Mouse (Mus musculus): ENCODE results near the gene Hmg20a. TPM values are rescaled to one million over a fixed set of nuclear protein-coding genes. Genes with fewer than 3 reads are reported as not detected.

Gene Hmg20a
- total and polyA plus RNA-seq, 3 experiments = 8.5 to 14.5 (median 13.6) TPM

DNA sequence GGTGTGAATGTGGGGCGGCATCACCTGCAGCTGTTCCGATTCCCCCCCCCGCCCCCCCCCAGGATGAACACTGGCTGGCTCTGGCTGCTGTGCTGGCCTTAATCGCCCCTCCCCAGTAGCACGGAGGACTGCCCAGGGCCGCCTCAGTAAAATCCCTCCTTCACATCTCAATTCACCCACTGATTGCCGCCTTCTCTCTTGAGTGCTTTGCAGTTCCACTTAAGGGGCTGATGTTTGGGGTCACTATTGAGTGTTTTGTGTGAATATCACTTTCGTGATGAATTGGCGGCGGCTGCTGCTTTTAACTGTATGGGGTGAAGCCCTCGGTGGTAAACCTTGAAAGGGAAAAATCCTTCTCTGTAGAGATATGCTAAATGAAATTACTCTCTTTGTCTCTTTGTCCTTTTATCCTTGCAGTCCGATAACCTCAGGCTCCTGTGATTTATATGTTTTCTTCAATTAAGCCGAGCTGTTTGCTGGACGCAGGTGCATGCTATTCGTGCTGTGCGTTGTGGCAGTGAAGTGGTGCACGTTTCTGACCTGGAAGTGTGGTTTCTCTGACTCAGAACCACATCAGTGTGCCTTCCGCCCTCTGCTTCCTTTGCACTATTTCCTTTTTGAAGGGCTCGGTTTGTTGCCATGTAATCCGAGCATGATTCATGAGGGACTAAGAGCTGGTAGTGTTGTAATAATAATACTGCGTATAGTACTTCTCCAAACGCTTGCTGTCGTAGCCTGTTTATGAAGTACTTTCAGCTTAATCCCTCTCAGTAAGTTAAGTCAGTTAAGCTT is 46.6 kb downstream of the Hmg20a start:
- TF ChIP-seq CHD1 (IDR thresholded peaks at IDR 0.05; ENCODE audit: low read depth, low read length) (no peak), BHLHE40 (IDR thresholded peaks at IDR 0.05; ENCODE audit: low read depth, low read length) (peak; percentile 33; the same call in 1 of the 2 replicates), ZNF384 (IDR thresholded peaks at IDR 0.05; ENCODE audit: low read depth, low read length) (no peak)

DNA sequence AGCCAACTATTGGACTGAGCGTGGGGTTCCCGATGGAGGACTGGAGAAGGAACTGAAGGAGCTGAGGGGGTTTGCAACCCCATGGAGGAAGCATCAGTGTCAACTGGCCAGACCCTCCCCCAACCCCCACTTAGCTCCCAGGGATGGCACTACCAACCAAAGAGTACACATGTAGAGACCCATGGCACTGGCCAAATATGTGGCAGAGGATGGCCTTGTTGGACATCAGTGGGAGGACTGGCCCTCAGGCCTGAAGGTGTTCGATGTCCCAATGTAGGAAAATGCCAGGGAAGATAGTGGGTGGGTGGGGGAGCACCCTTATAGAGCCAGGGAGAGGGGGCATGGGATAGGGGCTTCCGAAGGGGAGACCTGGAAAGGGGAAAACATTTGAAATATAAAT is 47.8 kb downstream of the Hmg20a start:
- H3K4me2 ChIP-seq (ENCODE audit: insufficient read depth, low read depth, poor library complexity, severe bottlenecking) = no peak overlapping the region
- no peak for DNase-seq (ENCODE audit: extremely low read depth)
- peaks cover 6 to 29% of the 10 kb centered on the region in 2 experiments for H3K36me3 ChIP-seq (replicated peaks in 1 of 2; ENCODE audit: control insufficient read depth in 1 of 2, insufficient read depth in 1 of 2, low read length in 1 of 2)
- H3K79me2 ChIP-seq (replicated peaks; ENCODE audit: control insufficient read depth, extremely low read depth, insufficient read depth, poor library complexity, severe bottlenecking) = no peaks in the 10 kb centered on the region
- no peaks in the 10 kb centered on the region for H3K27me3 ChIP-seq (replicated peaks)
- no peak overlapping the region for H3K4me3 ChIP-seq (replicated peaks in 1 of 3; ENCODE audit: low read depth in 2 of 3, low read length in 2 of 3, poor library complexity in 1 of 3)
- H3K9me3 ChIP-seq (replicated peaks; ENCODE audit: low read length) = no peaks in the 10 kb centered on the region
- dilution Hi-C loops (cut with MboI; ENCODE audit: extremely low pct_ligation_motif_present, extremely low pct_unique_long_range_greater_than_20kb, low sequenced_read_pairs) = no loop called here
- in situ Hi-C loops (cut with MboI; ENCODE audit: low pct_ligation_motif_present, low pct_unique_long_range_greater_than_20kb, low sequenced_read_pairs) = no loop called here
- no peaks in the 10 kb centered on the region for H3K4me1 ChIP-seq (ENCODE audit: control insufficient read depth in 1 of 2, insufficient read depth in 2 of 2)
- no peak overlapping the region for H3K27ac ChIP-seq (ENCODE audit: insufficient read depth, low read depth)
- H3K9ac ChIP-seq (ENCODE audit: insufficient read depth, low read depth) = no peak overlapping the region
- TF ChIP-seq NELFE (IDR thresholded peaks at IDR 0.05; ENCODE audit: low read depth, low read length) (no peak), KAT2A (IDR thresholded peaks at IDR 0.05; ENCODE audit: insufficient replicate concordance, low read length) (no peak), USF1 (IDR thresholded peaks at IDR 0.05; ENCODE audit: low read depth, low read length) (no peak), TCF12 (IDR thresholded peaks at IDR 0.05; ENCODE audit: low read depth, low read length) (no peak), ZMIZ1 (IDR thresholded peaks at IDR 0.05; ENCODE audit: low read depth, low read length) (no peak), SMC3 (IDR thresholded peaks at IDR 0.05; ENCODE audit: low read depth, low read length) (no peak), ETS1 (conservative IDR thresholded peaks at IDR 0.05; ENCODE audit: low read depth, low read length) (no peak), NRF1 (IDR thresholded peaks at IDR 0.05; ENCODE audit: low read depth, low read length) (no peak), JUND (conservative IDR thresholded peaks at IDR 0.05; ENCODE audit: low read depth, low read length) (no peak), RAD21 (IDR thresholded peaks at IDR 0.05; ENCODE audit: low read depth, low read length) (no peak), MAZ (IDR thresholded peaks at IDR 0.05; ENCODE audit: low read depth, low read length) (no peak), POLR2AphosphoS2 (IDR thresholded peaks at IDR 0.05; ENCODE audit: low read depth, low read length) (no peak), E2F4 (IDR thresholded peaks at IDR 0.05; ENCODE audit: insufficient replicate concordance, low read depth, low read length) (no peak)

More for the DNA sequence above, 46.6 kb downstream of the Hmg20a start:
- Histone ChIP-seq H3K9me3 (replicated peaks; ENCODE audit: low read length) (no peaks in the 10 kb centered on the region), H3K36me3 (replicated peaks in 1 of 2; ENCODE audit: control insufficient read depth in 1 of 2, insufficient read depth in 1 of 2, low read length in 1 of 2) (peaks cover 6 to 25% of the 10 kb centered on the region in 2 experiments), H3K4me2 (ENCODE audit: insufficient read depth, low read depth, poor library complexity, severe bottlenecking) (no peak overlapping the region), H3K4me3 (replicated peaks in 1 of 3; ENCODE audit: low read depth in 2 of 3, low read length in 2 of 3, poor library complexity in 1 of 3) (no peak overlapping the region), H3K79me2 (replicated peaks; ENCODE audit: control insufficient read depth, extremely low read depth, insufficient read depth, poor library complexity, severe bottlenecking) (no peaks in the 10 kb centered on the region), H3K27me3 (replicated peaks) (no peaks in the 10 kb centered on the region), H3K9ac (ENCODE audit: insufficient read depth, low read depth) (no peak overlapping the region), H3K4me1 (ENCODE audit: control insufficient read depth in 1 of 2, insufficient read depth in 2 of 2) (no peaks in the 10 kb centered on the region), H3K27ac (ENCODE audit: insufficient read depth, low read depth) (no peak overlapping the region)
- dilution Hi-C loops (cut with MboI; ENCODE audit: extremely low pct_ligation_motif_present, extremely low pct_unique_long_range_greater_than_20kb, low sequenced_read_pairs) (no loop called here), in situ Hi-C loops (cut with MboI; ENCODE audit: low pct_ligation_motif_present, low pct_unique_long_range_greater_than_20kb, low sequenced_read_pairs) (no loop called here)
- no peak for DNase-seq (ENCODE audit: extremely low read depth)

Measured in CH12.LX (cell line).